In genomic region chr7:54734039-54734438, GRCm38 (mm10) we compare ENCODE assay signal across 8 mouse cellular contexts.
A peak's percentile ranks its signal among the peaks of the same experiment; 100 is the strongest.
DNase-seq lines count a peak whose midpoint lies in the region; ATAC-seq and TF ChIP-seq lines count a peak whose summit lies in the region.

No protein-coding gene starts in this region.

- H3K4me1 ChIP-seq in forebrain, embryonic 11.5 days (replicated peaks; ENCODE audit: control insufficient read depth, insufficient read depth, low read length): no peaks in the 10 kb centered on the region
- H3K4me1 ChIP-seq in neural tube, embryonic 11.5 days (ENCODE audit: control insufficient read depth, insufficient read depth, low read length): no peaks in the 10 kb centered on the region

- H3K36me3 ChIP-seq in forebrain, embryonic 11.5 days (ENCODE audit: control insufficient read depth, insufficient read depth, low read length): no peaks in the 10 kb centered on the region
- H3K36me3 ChIP-seq in neural tube, embryonic 11.5 days (ENCODE audit: control insufficient read depth, insufficient read depth, low read length): no peaks in the 10 kb centered on the region

- peak; percentile 55; the same call in 1 of the 2 replicates for ATAC-seq in forebrain, embryonic 11.5 days (replicated peaks; ENCODE audit: low FRiP score)
- ATAC-seq in neural tube, embryonic 11.5 days (ENCODE audit: insufficient read depth, low FRiP score, low TSS enrichment): no peak
- ATAC-seq in granulocyte monocyte progenitor cell, adult 5-6 weeks (replicated peaks; ENCODE audit: poor library complexity, severe bottlenecking): no peak

- intact Hi-C loops in gastrocnemius, adult 2 months (cut with DNase I): no loop called here

- no peak overlapping the region for H3K9ac ChIP-seq in forebrain, embryonic 11.5 days (ENCODE audit: low read length)
- no peak overlapping the region for H3K9ac ChIP-seq in neural tube, embryonic 11.5 days (ENCODE audit: low read length)

- no peak overlapping the region for H3K4me3 ChIP-seq in gastrocnemius, adult 2 months
- H3K4me3 ChIP-seq in forebrain, embryonic 11.5 days (ENCODE audit: low read depth, low read length): no peak overlapping the region
- no peak overlapping the region for H3K4me3 ChIP-seq in neural tube, embryonic 11.5 days (ENCODE audit: low read depth, low read length)

- H3K27ac ChIP-seq in gastrocnemius, adult 2 months: no peak overlapping the region
- no peak overlapping the region for H3K27ac ChIP-seq in forebrain, embryonic 11.5 days (ENCODE audit: low read depth, low read length)
- no peak overlapping the region for H3K27ac ChIP-seq in neural tube, embryonic 11.5 days (ENCODE audit: low read depth, low read length)

- DNase-seq in gastrocnemius, adult 2 months: no peak
- no peak for DNase-seq in gastrocnemius, adult 8-10 months (ENCODE audit: low spot score in 2 of 2)
- peak; percentile 11 for DNase-seq in urinary bladder, postnatal 14 days (ENCODE audit: low spot score)
- no peak for DNase-seq in urinary bladder, postnatal 25 days (ENCODE audit: low spot score)
- peak; percentile 66 for DNase-seq in forebrain, embryonic 11.5 days (ENCODE audit: low spot score)
- peak; percentile 75 to 79 for DNase-seq in layer of hippocampus, postnatal 14 days (ENCODE audit: low spot score in 2 of 2)
- DNase-seq in neural tube, embryonic 11.5 days (ENCODE audit: low spot score): peak; percentile 53

- H3K9me3 ChIP-seq in forebrain, embryonic 11.5 days (ENCODE audit: control insufficient read depth, low read length): no peaks in the 10 kb centered on the region
- no peaks in the 10 kb centered on the region for H3K9me3 ChIP-seq in neural tube, embryonic 11.5 days (ENCODE audit: control insufficient read depth, low read length)

- no peak overlapping the region for H3K4me2 ChIP-seq in forebrain, embryonic 11.5 days (ENCODE audit: low read depth, low read length, severe bottlenecking)
- no peak overlapping the region for H3K4me2 ChIP-seq in neural tube, embryonic 11.5 days (ENCODE audit: low read depth)

- no peaks in the 10 kb centered on the region for H3K27me3 ChIP-seq in forebrain, embryonic 11.5 days (ENCODE audit: control insufficient read depth, insufficient read depth, low read length)
- H3K27me3 ChIP-seq in neural tube, embryonic 11.5 days (ENCODE audit: control insufficient read depth, insufficient read depth, low read length): no peaks in the 10 kb centered on the region

- 51% methylated on average over 7 of the region's 7 CpGs for WGBS in forebrain, embryonic 11.5 days
- 48% methylated on average over 7 of the region's 7 CpGs for WGBS in neural tube, embryonic 11.5 days

- peak; percentile 31; the same call in 1 of the 2 replicates for TF ChIP-seq CTCF in gastrocnemius, adult 2 months (IDR thresholded peaks at IDR 0.05)

Comparison
In these comparisons a context has a peak if more than half of its experiments do, and no peak if none do; other contexts are left out.
1. DNase-seq: peak in urinary bladder, postnatal 14 days (single experiment), forebrain, embryonic 11.5 days (single experiment), layer of hippocampus, postnatal 14 days (2 of 2) and neural tube, embryonic 11.5 days (single experiment); none in gastrocnemius, adult 2 months (single experiment), gastrocnemius, adult 8-10 months (0 of 2) and urinary bladder, postnatal 25 days (single experiment).